Mouse (Mus musculus): ENCODE measurements around the gene Tbx15.

GRCm38 (mm10) chr3:99300846-99301245 is 60.7 kb downstream of the Tbx15 start:
- TF ChIP-seq POLR2A (IDR thresholded peaks at IDR 0.05; ENCODE audit: low read depth, low read length) = no peak
- TF ChIP-seq CTCF (conservative IDR thresholded peaks at IDR 0.05; ENCODE audit: insufficient read depth, insufficient read length, low read depth, low read length) = no peak

Data from kidney, adult 2 months (tissue).